Mouse (Mus musculus) midbrain, embryonic 10.5 days (tissue): ENCODE data around the gene Wbp2. TPM values are rescaled to one million over a fixed set of nuclear protein-coding genes. Genes with fewer than 3 reads are reported as not detected.
"Not testable (repeated sequence)": the region's sequence is repeated elsewhere in the genome, so short reads cannot be mapped to it uniquely, and the experiment has no call there.

Experiments
- DNase-seq: peaks from one replicate; pipeline ENCODE4 v3.0.0-alpha.2; 2017; ENCODE audit warnings: low spot score
- H3K27ac ChIP-seq: fragments of 300-500 bp; sonication (generic); replicated peaks from 2 replicates; pipeline ENCODE4 v1.5.1; 2016; ENCODE audit warnings: mild to moderate bottlenecking
- H3K27me3 ChIP-seq: fragments of 300-500 bp; sonication (generic); 2 replicates; pipeline ENCODE4 v1.6.1; 2016; ENCODE audit warnings: low read depth, mild to moderate bottlenecking; ENCODE audit not compliant: poor library complexity, severe bottlenecking
- H3K36me3 ChIP-seq: fragments of 300-500 bp; sonication (generic); 2 replicates; pipeline ENCODE4 v1.6.1; 2016; ENCODE audit warnings: mild to moderate bottlenecking, moderate library complexity
- H3K4me1 ChIP-seq: fragments of 300-500 bp; sonication (generic); 2 replicates; pipeline ENCODE4 v1.6.1; 2016
- H3K4me3 ChIP-seq: fragments of 300-500 bp; sonication (generic); 2 replicates; pipeline ENCODE4 v1.5.1; 2016; ENCODE audit warnings: mild to moderate bottlenecking, moderate library complexity
- H3K9me3 ChIP-seq: fragments of 300-500 bp; sonication (generic); replicated peaks from 2 replicates; pipeline ENCODE4 v1.6.1; 2016; ENCODE audit warnings: mild to moderate bottlenecking
- WGBS: fragments of 180-500 bp; shearing (Covaris S2); methylation state at CpG from one replicate; pipeline ENCODE4 v1.1.7; 2016; 5-methylcytosine and 5-hydroxymethylcytosine counted together
- polyA plus RNA-seq: library from polyadenylated mRNA; unstranded; fragments of >200 nt; fragmentation: Nextera tagmentation; extraction: Ambion mirVana; gene quantifications from 2 replicates; pipeline ENCODE4 v1.2.1, GENCODE M21; 2016

Wbp2 gene
- polyA plus RNA-seq, 1 experiment from 2014 or later: 91.8 TPM

DNA sequence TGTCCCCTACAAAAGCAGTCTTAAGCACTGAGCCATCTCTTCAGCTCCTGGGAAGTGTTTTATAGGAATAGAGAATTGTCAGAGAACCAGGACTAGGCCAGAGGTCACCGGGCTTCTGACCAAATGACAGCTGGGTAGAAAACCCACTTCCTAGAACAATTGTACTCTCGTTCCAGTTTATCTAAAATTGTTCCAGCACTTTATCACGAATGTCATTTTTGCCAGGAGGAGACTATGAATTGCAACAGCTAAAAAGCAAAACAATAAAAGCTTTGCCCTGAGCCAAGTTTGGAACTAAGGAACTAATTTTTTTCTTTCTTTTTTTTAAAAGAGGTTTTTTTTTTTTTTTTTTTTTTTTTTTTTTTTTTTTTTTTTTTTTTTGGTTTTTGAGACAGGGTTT lies 8.8 kb upstream of the Wbp2 start:
- H3K4me3 ChIP-seq: no peak overlapping the region
- WGBS: 89% methylated on average over 3 of the region's 3 CpGs
- H3K27me3 ChIP-seq: no peaks in the 10 kb centered on the region; the same call in 1 of the 2 replicates
- H3K27ac ChIP-seq: no peak overlapping the region
- no peak for DNase-seq
- peaks cover 11% of the 10 kb centered on the region for H3K4me1 ChIP-seq
- no peaks in the 10 kb centered on the region for H3K36me3 ChIP-seq
- H3K9me3 ChIP-seq: no peaks in the 10 kb centered on the region; the same call in 1 of the 2 replicates

DNA sequence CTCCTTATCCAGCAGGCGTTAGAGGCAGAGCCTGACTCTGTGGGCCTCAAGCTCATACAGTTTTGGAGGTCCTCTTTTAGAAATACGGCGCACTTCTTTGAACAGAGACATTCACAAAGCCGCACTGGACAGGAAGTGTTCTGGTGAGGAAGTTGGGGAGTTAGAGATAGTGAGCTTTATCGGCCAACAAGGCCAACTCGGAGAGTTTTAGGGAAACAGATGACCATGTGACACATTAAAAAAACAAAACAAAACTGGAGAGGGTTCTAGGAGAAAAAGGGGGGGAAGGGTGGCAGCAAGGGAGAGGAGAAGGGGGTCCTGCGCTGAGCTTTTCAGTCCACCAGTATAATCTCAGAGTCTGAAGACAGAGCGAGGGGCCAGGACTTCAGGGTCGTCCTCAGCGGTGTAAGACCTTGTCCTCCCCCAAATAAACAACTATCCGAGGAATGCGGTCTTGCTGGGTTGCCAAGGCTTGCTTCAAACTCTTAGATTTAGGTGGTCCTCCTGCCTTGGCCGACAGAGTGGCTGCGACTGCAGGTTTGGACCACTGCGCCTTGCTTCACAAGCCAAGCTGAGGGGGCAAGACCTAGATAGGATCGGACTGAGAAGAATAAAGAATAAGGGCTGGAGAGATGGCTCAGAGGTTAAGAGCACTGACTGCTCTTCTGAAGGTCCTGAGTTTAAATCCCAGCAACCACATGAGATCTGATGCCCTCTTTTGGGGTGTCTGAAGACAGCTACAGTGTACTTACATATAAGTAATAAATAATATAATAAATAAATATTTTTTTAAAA lies 7.2 kb upstream of the Wbp2 start:
- WGBS: 65% methylated on average over 16 of the region's 16 CpGs
- H3K4me3 ChIP-seq: no peak overlapping the region
- peaks cover 6% of the 10 kb centered on the region; the same call in 1 of the 2 replicates for H3K4me1 ChIP-seq
- H3K9me3 ChIP-seq: no peaks in the 10 kb centered on the region; the same call in 1 of the 2 replicates
- no peak for DNase-seq
- no peaks in the 10 kb centered on the region for H3K36me3 ChIP-seq
- no peaks in the 10 kb centered on the region for H3K27me3 ChIP-seq
- no peak overlapping the region for H3K27ac ChIP-seq

DNA sequence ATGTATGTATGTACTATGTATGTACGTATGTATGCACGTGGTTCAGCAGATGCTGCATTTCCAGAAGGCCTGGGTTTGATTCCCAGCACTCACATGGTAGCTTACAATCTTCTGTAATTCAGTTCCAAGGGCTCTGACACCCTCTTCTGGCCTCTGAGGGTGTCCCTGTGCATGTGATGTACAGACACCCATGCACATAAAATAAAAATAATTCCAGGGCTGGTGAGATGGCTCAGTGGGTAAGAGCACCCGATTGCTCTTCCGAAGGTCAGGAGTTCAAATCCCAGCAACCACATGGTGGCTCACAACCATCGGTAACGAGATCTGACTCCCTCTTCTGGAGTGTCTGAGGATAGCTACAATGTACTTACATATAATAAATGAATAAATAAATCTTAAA lies 6.2 kb upstream of the Wbp2 start:
- not testable (repeated sequence) for H3K27ac ChIP-seq, H3K36me3 ChIP-seq, H3K27me3 ChIP-seq, H3K4me1 ChIP-seq, DNase-seq, H3K9me3 ChIP-seq, H3K4me3 ChIP-seq
- 93% methylated on average over 6 of the region's 6 CpGs for WGBS

DNA sequence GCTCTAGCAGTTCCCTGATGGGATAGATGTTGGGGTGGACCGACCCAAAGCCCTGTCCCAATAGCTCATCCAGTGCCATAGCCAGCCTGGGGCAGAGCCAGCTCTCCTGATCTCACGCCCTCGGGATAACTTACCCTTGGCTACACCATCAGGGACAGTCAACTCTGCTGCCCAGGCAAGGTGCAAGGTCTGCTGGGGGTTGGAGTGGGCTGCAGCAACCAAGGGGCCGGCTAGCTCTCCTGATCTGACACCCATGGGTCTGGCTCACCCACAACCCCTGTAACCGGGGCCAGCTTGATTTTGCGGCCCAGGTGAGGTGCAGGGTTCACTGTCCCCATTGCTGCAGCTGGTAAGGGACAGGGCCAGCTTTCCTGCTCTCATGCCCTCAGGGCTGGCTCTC lies 4.8 kb upstream of the Wbp2 start:
- H3K27me3 ChIP-seq: no peaks in the 10 kb centered on the region
- no peaks in the 10 kb centered on the region for H3K36me3 ChIP-seq
- H3K4me1 ChIP-seq: peaks cover 14% of the 10 kb centered on the region
- 88% methylated on average over 6 of the region's 6 CpGs for WGBS
- H3K4me3 ChIP-seq: no peak overlapping the region
- H3K9me3 ChIP-seq: no peaks in the 10 kb centered on the region; the same call in 1 of the 2 replicates
- H3K27ac ChIP-seq: no peak overlapping the region
- DNase-seq: no peak

DNA sequence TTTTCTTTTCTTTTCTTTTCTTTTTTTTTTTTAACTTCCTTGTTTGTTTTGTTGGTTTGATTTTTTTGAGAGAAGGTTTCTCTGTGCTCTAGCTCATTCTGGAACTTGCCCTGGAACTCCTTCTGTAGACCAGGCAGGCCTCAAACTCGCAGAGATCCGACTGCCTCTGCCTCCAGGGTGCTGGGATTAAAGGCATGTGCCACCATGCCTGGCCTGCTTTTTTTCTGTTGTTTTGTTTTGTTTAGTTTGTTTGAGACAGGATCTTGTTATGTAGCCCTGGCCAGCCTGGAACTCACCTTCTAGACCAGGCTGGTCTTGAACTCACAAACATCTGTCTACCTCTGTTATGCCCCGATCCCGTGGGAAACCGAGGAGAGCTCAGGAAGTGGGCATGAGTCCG lies 2.8 kb upstream of the Wbp2 start:
- Histone ChIP-seq H3K27me3 (no peaks in the 10 kb centered on the region), H3K9me3 (no peaks in the 10 kb centered on the region), H3K4me3 (no peak overlapping the region), H3K4me1 (peaks cover 27% of the 10 kb centered on the region), H3K36me3 (no peaks in the 10 kb centered on the region), H3K27ac (no peak overlapping the region)
- DNase-seq: no peak
- WGBS: 95% methylated on average over 6 of the region's 6 CpGs

DNA sequence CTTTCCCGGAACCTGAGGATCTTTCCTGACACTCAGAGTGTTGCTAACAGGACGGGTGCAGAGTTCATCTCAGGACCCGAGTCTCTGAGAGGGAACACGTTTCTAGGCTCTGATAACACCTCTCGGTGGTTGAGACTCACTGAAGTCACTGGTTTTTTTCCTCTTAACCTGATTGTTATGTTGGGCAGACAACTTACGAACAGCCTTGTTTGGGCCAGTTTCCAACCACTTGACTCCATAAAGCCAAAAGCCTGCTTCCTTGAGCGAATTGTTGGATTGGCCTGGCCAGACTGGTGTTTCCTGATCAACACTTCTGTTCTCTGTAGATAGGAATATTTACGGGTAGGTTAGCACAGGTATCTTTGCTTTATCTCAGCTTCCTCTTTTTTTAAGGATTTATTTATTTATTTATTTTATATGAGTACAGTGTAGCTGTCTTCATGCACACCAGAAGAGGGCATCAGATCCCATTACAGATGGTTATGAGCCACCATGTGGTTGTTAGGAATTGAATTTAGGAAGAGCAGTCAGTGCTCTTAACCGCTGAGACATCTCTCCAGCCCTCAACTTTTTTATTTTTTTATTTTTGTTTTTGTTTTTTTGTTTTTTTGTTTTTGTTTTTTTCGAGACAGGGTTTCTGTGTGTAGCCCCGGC lies 2.1 kb upstream of the Wbp2 start:
- Histone ChIP-seq H3K4me3 (no peak overlapping the region), H3K27ac (no peak overlapping the region), H3K27me3 (no peaks in the 10 kb centered on the region), H3K9me3 (no peaks in the 10 kb centered on the region), H3K36me3 (peaks cover 6% of the 10 kb centered on the region), H3K4me1 (peaks cover 24% of the 10 kb centered on the region)
- 83% methylated on average over 11 of the region's 11 CpGs for WGBS
- no peak for DNase-seq

DNA sequence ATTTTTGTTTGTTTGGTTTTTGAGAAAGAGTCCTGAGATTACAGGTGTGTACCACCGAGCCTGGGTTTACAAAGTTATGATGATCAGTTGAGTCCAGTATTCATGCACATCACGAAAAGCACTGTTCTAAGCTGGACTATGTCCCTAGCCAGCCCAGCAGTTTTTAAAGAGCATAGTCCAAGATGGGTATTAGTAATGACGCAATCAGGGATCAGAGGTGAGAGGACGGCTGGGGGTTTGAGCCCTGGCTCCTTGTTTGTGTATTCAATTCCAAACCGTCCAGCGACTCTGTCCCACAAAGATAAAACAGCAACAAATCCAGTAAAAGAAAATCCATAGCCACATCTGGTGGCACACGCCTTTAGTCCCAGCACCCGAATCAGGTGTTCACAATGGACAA lies 1.4 kb upstream of the Wbp2 start:
- peak overlapping the region; percentile 63; the same call in 1 of the 2 replicates for H3K4me3 ChIP-seq
- H3K36me3 ChIP-seq: peaks cover 13% of the 10 kb centered on the region
- no peaks in the 10 kb centered on the region for H3K9me3 ChIP-seq
- no peak for DNase-seq
- H3K4me1 ChIP-seq: peaks cover 22% of the 10 kb centered on the region
- 89% methylated on average over 8 of the region's 8 CpGs for WGBS
- H3K27me3 ChIP-seq: no peaks in the 10 kb centered on the region
- peak overlapping the region; percentile 92 for H3K27ac ChIP-seq

DNA sequence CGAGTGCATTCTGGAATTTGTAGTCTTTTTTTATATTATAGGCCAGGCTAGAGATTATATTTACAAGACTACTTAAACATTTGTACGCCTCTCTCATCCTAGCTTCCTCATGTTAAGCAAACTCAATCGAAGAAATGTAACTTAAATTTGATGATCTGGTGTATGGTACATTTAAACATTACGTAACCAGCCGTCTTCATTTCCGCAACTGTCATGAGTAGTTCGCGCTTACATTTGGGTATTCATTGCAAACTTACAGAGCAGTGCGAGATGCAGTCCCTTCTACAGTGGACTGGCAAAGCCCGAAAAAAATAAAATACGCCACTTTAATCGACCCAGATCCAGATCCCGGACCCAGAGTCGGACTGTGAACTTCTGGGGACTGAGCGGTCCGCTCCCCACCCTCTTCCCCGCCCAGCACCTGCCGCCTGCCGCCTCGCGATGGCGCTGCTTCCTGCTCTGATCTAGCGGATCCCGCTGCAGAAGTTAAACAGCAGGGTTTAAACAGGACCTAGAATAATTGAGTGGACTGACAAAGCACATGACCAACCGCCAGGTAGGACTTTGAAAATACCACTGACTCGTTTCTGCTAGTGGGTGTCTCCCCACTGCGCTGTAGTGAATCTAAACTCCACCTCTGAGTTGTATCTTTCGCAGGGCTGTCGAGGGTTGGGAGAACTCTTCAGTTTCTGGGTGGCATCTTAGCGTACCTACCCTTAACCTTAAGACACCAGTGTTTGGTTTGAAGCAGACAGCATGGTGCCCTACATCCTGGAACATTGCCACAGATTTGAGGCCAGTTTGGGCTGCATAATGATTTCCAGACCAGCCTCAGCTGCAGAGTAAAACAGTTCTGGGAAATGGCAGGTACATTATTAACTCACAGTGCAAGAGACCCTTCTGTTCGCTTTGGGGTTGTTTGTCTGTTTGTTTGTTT lies 667 bp upstream of the Wbp2 start:
- Histone ChIP-seq H3K4me3 (peak overlapping the region; percentile 63), H3K27ac (peak overlapping the region; percentile 92), H3K36me3 (peaks cover 19% of the 10 kb centered on the region), H3K4me1 (peaks cover 22% of the 10 kb centered on the region), H3K9me3 (no peaks in the 10 kb centered on the region), H3K27me3 (no peaks in the 10 kb centered on the region)
- DNase-seq: peak; percentile 90
- WGBS: 5% methylated on average over 31 of the region's 31 CpGs

DNA sequence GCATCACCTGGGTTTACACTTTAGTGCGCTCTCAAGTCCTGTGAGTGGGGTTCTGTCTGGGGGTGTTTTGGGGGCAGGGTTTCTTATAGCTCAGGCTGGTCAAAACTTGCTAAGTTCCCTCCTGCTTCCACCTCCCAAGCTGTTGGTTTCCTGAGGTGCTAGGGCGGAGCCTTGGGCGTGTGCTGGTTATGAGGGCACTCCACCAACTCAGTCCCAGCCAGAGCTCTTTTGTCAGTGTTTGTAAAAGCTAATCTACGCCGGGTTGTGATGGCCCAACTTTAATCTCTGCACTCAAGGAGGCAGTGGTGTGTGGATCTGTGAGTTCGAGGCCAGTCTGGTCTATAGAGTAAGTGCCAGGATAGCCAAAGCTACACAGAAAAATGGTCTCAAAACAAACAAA lies 2.6 kb downstream of the Wbp2 start:
- H3K36me3 ChIP-seq: peaks cover 51% of the 10 kb centered on the region
- H3K4me3 ChIP-seq: no peak overlapping the region
- no peaks in the 10 kb centered on the region for H3K27me3 ChIP-seq
- H3K4me1 ChIP-seq: peaks cover 46% of the 10 kb centered on the region
- no peak overlapping the region for H3K27ac ChIP-seq
- DNase-seq: no peak
- H3K9me3 ChIP-seq: no peaks in the 10 kb centered on the region
- WGBS: 92% methylated on average over 6 of the region's 6 CpGs

DNA sequence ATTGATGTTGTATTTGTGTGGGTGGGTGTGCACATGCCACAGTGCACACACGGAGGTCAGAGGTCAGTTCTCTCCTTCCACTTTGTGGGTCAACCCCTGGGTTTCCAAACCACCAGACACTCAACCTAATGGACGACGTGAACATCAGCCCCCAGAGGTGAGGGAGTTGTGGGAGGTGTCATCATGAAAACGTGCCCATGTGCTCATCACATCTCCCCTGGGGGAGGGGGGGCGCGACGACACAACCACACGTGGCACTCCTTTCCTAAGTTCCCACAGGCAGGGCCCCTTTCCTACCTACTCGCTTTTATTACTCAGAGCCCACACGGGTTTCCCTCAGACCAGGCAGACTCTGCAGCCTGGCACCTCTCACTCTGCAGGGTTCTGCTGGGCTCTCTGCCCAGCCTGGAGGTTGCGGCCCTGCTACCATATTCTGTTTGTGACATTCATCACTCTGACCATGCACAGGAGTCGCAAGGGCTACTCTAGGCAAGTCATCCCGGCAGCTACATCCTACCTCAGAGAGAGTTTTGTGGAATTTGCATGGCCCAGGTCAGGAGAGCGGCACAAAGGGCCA lies 3.6 kb downstream of the Wbp2 start:
- Histone ChIP-seq H3K4me3 (no peak overlapping the region), H3K36me3 (peaks cover 57% of the 10 kb centered on the region), H3K27me3 (no peaks in the 10 kb centered on the region), H3K4me1 (peaks cover 55% of the 10 kb centered on the region), H3K27ac (no peak overlapping the region), H3K9me3 (no peaks in the 10 kb centered on the region)
- WGBS: 89% methylated on average over 14 of the region's 14 CpGs
- no peak for DNase-seq

DNA sequence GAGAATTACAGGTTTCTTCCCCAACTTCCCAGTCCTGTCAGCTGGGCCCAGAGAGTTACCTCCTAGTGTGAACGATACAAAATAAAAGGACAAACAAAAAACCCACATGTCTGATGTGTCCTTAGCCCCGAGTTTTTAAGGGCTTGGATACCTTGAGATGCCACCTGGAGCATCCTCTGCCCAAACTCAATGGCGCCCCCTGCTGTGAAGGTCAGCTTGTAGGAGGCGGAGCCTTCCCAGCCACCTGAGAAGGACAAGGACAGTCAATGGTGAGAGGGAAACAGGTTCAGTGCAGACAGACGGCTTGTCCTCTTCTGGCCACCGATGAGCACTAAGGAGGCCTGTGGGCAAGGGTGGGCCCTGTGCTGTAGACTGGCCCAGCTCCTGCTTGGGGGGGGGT lies 5.7 kb downstream of the Wbp2 start:
- Histone ChIP-seq H3K4me1 (peaks cover 63% of the 10 kb centered on the region), H3K27ac (peak overlapping the region; percentile 50; the same call in 1 of the 2 replicates), H3K4me3 (no peak overlapping the region), H3K36me3 (peaks cover 57% of the 10 kb centered on the region), H3K27me3 (no peaks in the 10 kb centered on the region; the same call in 1 of the 2 replicates), H3K9me3 (no peaks in the 10 kb centered on the region)
- WGBS: 75% methylated on average over 6 of the region's 6 CpGs
- DNase-seq: no peak

DNA sequence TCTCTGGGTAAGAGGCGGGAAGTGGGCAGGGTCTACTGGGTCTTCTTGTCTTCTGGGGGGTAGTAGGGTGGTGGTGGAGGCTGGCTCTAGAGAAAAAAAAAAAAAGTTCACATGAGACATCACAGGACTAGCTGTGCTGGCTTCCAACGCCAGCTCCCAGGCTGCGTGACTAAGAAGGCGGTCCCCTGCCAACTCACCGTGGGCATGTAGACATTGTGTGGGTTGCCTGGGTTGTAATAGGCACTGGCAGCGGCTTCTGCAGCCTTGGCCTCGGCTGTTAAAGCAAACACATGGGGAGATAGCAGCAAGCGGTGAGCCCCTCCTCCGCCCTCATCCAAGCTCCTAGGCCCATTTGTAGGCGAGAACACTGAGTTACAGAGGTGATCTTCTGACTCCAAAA lies 7.3 kb downstream of the Wbp2 start:
- peaks cover 60% of the 10 kb centered on the region for H3K4me1 ChIP-seq
- H3K27ac ChIP-seq: peak overlapping the region; percentile 88
- 77% methylated on average over 10 of the region's 10 CpGs for WGBS
- no peaks in the 10 kb centered on the region; the same call in 1 of the 2 replicates for H3K27me3 ChIP-seq
- DNase-seq: no peak
- H3K36me3 ChIP-seq: peaks cover 57% of the 10 kb centered on the region
- H3K9me3 ChIP-seq: no peaks in the 10 kb centered on the region
- peak overlapping the region; percentile 49 for H3K4me3 ChIP-seq
